Mouse (Mus musculus) small intestine, adult 2 months (tissue): Measurements from ENCODE around the gene Rbm25. TPM values are rescaled to one million over a fixed set of nuclear protein-coding genes. Genes with fewer than 3 reads are reported as not detected.

Experiments used
- H3K27ac ChIP-seq: fragments of 200-500 bp; 2 replicates; pipeline ENCODE4 v1.5.1; 2012; ENCODE audit warnings: low read depth, low read length, control low read depth, inconsistent platforms; ENCODE audit not compliant: insufficient read depth
- H3K27me3 ChIP-seq: fragments of 200-500 bp; 2 replicates; pipeline ENCODE4 v1.6.1; 2012; ENCODE audit warnings: mild to moderate bottlenecking, moderate library complexity, low read length, inconsistent platforms; ENCODE audit not compliant: control insufficient read depth, insufficient read depth
- H3K36me3 ChIP-seq: fragments of 200-500 bp; 2 replicates; pipeline ENCODE4 v1.6.1; 2012; ENCODE audit warnings: mild to moderate bottlenecking, low read length, control low read depth, inconsistent platforms; ENCODE audit not compliant: control insufficient read depth, insufficient read depth
- H3K4me1 ChIP-seq: fragments of 200-500 bp; 2 replicates; pipeline ENCODE4 v1.6.1; 2012; ENCODE audit warnings: low read length, inconsistent platforms, mixed read lengths; ENCODE audit not compliant: control insufficient read depth, insufficient read depth, insufficient read length
- H3K4me3 ChIP-seq: fragments of 200-500 bp; 2 replicates; pipeline ENCODE4 v1.5.1; 2012; ENCODE audit warnings: low read depth, mild to moderate bottlenecking, control low read depth, inconsistent platforms, low read length, moderate library complexity
- CTCF ChIP-seq: fragments of 200-500 bp; IDR thresholded peaks from 2 replicates; pipeline ENCODE4 v1.5.1; 2012; ENCODE audit warnings: low read depth, mild to moderate bottlenecking, control low read depth, inconsistent platforms, low read length, moderate library complexity, mixed read lengths; ENCODE audit not compliant: insufficient replicate concordance, insufficient read length; ENCODE audit errors: extremely low read depth
- POLR2A ChIP-seq: fragments of 200-500 bp; IDR thresholded peaks from 2 replicates; pipeline ENCODE4 v1.6.1; 2012; ENCODE audit warnings: low read depth, mild to moderate bottlenecking, control low read depth, inconsistent platforms, low read length, moderate library complexity
- WGBS: fragments of 180-500 bp; shearing (Covaris S2); methylation state at CpG from one replicate; pipeline ENCODE4 v1.1.7; 2018; 5-methylcytosine and 5-hydroxymethylcytosine counted together
- polyA plus RNA-seq: library from polyadenylated mRNA; depleted of rRNA; stranded (reverse); fragments of >200 nt; gene quantifications from 2 replicates; pipeline ENCODE4 v1.2.3, GENCODE M21; 2012

Rbm25 gene
- polyA plus RNA-seq, 1 experiment = 12.0 TPM

DNA sequence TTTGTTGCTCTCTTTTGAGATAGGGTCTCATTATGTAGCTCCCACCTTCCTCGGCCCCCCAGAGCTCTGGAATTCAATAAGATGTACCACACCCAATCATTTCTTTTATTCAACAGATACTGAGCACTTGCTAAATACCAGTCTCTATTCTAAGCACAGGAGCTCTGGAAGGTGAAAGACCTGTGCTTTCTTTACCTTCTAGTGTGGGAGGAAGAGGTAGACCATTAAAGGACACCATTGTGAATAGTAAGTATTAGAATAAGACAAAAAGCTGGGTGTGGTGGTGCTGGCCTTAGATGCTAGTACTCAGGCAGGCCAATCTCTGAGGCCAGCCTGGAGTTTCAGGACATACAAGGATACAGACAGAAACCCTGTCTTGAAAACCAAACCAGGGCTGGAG, 6.7 kb upstream of the Rbm25 start:
- TF ChIP-seq CTCF = no peak
- no peak for TF ChIP-seq POLR2A
- Histone ChIP-seq H3K4me1 (no peaks in the 10 kb centered on the region), H3K4me3 (no peak overlapping the region), H3K27ac (no peak overlapping the region), H3K36me3 (no peaks in the 10 kb centered on the region), H3K27me3 (no peaks in the 10 kb centered on the region)
- WGBS = 86% methylated on average over 1 of the region's 1 CpGs

DNA sequence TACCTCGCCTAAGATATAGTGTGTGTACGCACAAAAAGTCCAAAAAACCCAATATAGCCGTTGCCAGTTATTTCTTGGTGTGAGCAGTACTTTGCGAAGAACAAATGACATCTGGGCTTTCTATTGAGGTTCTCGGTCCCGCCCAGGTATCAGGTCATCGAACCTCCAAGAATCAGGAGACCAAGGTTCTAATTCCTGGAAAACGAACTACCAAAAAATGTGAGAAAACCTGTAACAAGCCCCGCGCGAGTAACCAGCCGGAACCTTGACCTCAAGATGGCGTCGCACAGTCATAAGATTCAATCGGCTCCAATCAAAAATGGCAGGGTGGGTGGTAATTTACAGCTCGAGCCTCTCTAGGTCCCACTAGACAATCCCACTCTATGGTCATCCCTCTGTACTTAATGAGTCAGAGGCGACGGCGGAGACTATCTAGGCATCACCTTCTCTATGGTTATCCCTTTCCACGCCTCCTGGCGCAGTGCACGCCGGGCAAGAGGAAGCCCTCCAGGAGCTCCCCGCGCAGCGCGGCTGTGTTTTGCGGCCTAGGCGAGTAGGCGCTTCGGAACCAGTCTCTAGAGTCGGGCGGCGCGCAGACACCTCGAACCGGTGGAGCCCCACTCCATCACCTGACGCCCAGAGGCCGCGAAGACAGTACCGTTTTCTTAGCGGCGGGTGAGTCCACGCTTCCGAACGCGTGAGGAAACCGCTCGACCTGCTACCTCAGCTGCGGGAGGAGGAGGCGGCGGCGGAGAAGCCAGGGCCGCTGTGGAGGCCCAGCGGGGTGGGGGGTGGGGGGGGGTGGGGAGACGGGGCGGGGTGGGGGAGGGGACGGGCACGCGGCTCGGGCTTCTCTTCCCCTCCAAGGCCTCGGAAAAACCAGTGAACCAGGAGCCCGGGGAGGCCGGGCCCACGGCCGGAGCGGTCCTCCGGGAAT, 975 bp downstream of the Rbm25 start:
- peak overlapping the region; percentile 99 for H3K4me3 ChIP-seq
- peak overlapping the region; percentile 97 for H3K27ac ChIP-seq
- no peaks in the 10 kb centered on the region for H3K27me3 ChIP-seq
- H3K36me3 ChIP-seq = peaks cover 2% of the 10 kb centered on the region
- under 1% methylated on average over 68 of the region's 68 CpGs for WGBS
- TF ChIP-seq POLR2A (peak; percentile 83), CTCF (no peak)
- no peaks in the 10 kb centered on the region for H3K4me1 ChIP-seq

DNA sequence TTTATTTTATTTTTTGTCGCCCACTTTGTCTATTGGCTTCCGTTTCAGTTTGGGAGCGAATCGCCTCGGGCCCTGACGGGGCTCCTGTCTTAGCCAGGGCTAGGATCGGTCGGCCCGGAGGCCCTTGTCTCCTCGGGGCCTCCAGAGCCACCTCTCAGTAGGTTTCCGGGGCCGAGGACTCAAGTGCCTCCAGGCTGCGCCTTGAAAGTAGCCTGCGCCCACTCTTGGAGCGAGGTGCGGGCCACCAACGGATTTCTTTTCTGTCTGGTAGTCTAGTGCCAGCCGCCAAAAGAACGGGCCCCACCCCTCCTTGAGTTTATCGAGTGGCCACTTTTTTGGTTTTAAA, 1.6 kb downstream of the Rbm25 start:
- no peak; the same call in 1 of the 2 replicates for TF ChIP-seq POLR2A
- no peak for TF ChIP-seq CTCF

DNA sequence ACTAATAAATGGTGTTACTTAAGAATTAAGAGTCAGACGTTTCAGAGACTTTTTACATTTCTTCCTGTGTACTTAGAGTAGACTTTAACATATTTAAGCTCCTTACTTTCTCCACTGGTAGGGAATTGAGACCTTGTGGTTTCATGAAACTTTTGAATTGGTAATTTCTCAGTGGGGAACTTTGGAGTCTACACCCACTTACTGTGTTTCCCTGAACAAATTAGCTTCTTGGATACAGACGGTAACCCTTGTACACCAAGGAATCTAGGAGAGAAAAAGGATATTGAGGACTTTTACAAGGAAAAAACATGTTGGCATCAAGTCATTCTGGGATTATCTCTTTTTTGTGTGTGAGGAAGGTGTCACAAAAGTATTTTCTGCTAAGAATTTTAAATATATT, 2.8 kb downstream of the Rbm25 start:
- Histone ChIP-seq H3K27ac (no peak overlapping the region), H3K27me3 (no peaks in the 10 kb centered on the region), H3K4me1 (no peaks in the 10 kb centered on the region), H3K36me3 (peaks cover 8% of the 10 kb centered on the region), H3K4me3 (no peak overlapping the region)
- WGBS = 10% methylated on average over 2 of the region's 2 CpGs
- TF ChIP-seq POLR2A (no peak), CTCF (no peak)

More for the DNA sequence above, 1.6 kb downstream of the Rbm25 start:
- Histone ChIP-seq H3K4me3 (peak overlapping the region; percentile 99), H3K27me3 (no peaks in the 10 kb centered on the region), H3K36me3 (peaks cover 6% of the 10 kb centered on the region), H3K27ac (peak overlapping the region; percentile 72), H3K4me1 (no peaks in the 10 kb centered on the region)
- WGBS = under 1% methylated on average over 20 of the region's 20 CpGs

DNA sequence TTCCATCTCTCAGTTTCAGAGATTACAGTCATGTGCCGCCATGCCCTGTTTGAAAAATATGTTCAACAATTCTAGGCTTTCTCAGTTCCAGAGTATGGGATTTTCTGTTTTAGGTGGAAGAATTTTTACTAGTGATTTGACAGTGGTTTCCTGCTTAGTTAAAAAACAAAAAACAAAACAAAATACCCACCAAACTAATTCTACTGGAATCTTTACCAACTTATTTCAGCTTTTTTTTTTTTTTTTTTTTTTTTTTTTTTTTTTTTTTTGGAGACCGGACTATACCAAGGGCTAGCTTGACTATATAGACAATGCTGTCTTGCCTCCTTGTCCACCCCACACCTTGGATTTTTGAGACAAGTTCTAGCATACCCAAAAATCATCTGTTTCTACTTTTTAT, 10.2 kb downstream of the Rbm25 start:
- no peak overlapping the region for H3K4me3 ChIP-seq
- no peak for TF ChIP-seq CTCF
- no peak for TF ChIP-seq POLR2A
- WGBS = 89% methylated on average over 2 of the region's 2 CpGs
- peaks cover 43% of the 10 kb centered on the region for H3K36me3 ChIP-seq
- H3K27me3 ChIP-seq = no peaks in the 10 kb centered on the region
- no peaks in the 10 kb centered on the region for H3K4me1 ChIP-seq
- H3K27ac ChIP-seq = no peak overlapping the region

DNA sequence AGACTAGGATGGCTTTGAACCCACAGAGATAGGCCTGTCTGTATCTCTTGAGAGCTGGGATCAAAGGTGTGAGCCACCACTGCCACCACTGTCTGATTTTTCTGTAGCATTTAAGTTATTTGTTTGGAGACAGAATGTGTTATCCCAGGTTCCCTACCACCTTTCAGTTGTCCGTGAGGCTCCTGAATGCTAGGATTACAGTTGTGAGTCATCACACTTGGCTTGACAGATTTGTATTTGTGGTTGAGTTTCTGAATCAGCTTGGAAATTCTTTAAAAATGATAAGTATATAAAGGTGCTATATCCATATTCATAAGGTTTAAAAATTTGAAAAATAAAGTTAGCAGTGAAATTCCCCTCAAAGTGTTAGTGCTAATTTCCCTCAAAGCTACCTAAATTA, 12.1 kb downstream of the Rbm25 start:
- H3K36me3 ChIP-seq = peaks cover 47% of the 10 kb centered on the region
- TF ChIP-seq CTCF (no peak), POLR2A (no peak)
- 85% methylated on average over 1 of the region's 1 CpGs for WGBS

DNA sequence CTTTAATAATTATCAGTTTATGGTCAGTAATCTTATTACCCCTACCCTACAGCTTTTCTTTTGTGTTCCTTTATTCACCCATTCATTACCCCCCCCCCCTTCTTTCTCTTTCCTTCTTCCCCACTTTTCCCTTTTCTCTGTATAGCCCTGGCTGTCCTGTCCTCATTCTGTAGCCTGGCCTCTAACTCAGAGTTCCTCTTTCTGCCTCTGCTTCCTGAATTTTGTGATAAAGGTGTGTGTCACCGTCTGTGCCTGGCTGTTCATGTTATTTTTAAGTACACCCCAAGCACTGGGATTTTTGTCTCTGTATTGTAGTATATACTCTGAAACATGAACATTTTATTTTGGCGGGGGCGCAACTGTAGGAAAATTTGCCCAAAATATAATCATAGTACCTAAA, 19.3 kb downstream of the Rbm25 start:
- H3K4me3 ChIP-seq = no peak overlapping the region
- TF ChIP-seq POLR2A (no peak), CTCF (no peak)
- no peak overlapping the region for H3K27ac ChIP-seq
- 83% methylated on average over 3 of the region's 3 CpGs for WGBS
- H3K36me3 ChIP-seq = peaks cover 50% of the 10 kb centered on the region
- H3K27me3 ChIP-seq = no peaks in the 10 kb centered on the region
- no peaks in the 10 kb centered on the region for H3K4me1 ChIP-seq

More for the DNA sequence above, 12.1 kb downstream of the Rbm25 start:
- Histone ChIP-seq H3K4me3 (no peak overlapping the region), H3K4me1 (no peaks in the 10 kb centered on the region), H3K27ac (no peak overlapping the region), H3K27me3 (no peaks in the 10 kb centered on the region)

DNA sequence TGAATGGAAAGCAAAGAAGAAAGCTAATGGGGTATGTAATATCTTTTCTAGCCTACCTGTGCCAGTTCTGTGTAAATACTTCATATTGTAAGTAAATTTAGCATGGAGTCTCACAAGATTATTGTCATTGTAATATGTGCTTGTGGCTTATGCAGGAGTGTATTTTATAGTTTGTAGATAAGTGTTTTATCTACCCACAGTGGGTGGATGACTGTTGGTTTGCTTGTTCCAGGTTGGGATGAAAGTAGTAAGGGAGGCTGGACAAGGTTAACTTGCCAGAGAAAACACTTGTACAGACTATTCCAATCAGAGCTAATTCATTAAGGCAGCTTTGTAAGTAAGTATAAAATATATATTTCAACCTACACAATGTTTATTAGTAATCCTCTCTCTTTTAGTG, 20.4 kb downstream of the Rbm25 start:
- no peak overlapping the region for H3K27ac ChIP-seq
- no peaks in the 10 kb centered on the region for H3K4me1 ChIP-seq
- no peaks in the 10 kb centered on the region for H3K27me3 ChIP-seq
- TF ChIP-seq POLR2A (no peak), CTCF (no peak)
- peaks cover 48% of the 10 kb centered on the region for H3K36me3 ChIP-seq
- H3K4me3 ChIP-seq = no peak overlapping the region
